Mouse (Mus musculus): ENCODE measurements around the gene Kcnb1.

Gene Kcnb1

DNA sequence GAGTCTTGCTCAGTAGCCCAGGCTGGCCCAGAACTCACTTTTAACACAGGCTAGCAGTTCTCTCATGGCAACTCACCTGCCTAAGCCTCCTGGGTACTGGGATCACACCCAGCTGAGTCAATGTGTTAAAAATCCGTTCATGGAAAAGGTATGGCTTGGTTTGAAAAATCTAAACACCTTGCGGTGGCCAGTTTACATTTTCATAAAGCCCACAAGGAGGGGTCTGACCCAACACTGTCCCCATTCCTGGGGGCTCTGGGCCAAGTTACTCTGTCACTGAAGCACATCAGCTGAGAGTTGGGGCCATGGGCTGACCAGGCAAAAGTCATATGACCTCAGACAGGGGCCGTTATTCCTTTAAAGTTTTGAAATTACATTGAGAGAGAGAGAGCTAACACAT lies 109.6 kb downstream of the Kcnb1 start:
- no peak for DNase-seq (ENCODE audit: extremely low read depth, low read depth)

DNA sequence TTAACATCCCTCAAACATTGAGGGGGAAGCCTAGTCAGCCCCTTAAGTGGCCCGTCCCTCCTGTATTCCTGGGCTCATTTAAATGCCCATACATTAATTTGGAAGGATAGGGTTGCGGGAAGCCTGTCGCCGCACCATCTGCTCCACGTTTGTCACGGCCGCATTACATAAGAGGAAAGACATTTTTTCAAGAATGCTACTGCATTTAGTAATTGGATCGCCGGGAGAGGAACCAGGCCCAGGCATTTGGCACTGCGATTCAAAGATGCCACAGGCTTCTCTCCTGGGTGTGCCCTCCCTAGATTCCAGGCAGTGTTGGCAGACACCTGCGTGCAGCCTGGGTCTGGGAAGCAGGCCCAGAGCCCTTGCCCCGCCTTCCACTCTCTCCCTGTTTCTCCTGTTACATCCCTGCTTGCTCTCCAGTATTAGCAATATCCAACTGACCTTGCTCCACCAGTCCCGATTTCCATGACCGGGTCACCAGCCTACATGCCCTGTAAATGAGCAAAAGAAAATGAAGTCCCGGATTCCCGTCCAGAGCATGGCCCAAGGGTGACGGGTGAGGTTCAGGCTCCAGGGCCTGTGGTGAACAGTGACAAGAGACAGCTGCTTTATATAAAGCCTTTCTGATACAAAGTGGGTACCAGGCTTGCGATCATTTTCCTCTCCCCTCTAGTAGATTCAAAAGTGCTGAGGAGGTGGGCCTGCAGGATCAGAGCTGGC lies 110.3 kb downstream of the Kcnb1 start:
- DNase-seq (ENCODE audit: extremely low read depth, low read depth): no peak

DNA sequence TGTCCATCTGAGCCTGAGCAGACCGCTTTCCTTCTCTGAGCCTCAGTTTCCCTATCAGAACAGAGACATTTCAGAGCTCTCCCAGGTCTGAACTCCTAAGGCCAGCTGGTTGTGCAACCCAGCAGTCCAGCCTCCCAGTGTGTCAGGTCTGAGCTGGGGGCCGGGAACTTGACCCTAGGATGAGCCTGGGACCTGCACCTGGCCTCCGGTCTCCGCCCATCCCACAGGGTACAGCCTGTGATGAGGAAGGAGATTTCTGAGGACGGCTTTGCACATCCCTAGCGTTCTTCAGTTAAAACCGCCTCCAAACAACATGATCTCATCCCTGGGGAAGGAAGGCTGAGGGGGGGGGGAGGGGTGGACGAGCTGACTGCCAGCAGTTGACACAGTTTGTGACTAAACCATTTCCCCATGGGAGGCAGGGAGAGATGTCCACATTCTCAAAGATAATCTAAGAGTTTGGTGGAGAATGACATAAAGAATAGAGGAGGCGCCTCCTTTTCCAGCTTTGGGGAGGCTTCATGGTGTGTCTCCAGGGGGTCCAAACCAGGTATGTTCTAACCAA lies 110.9 kb downstream of the Kcnb1 start:
- no peak for DNase-seq (ENCODE audit: extremely low read depth, low read depth)

- DNase-seq (ENCODE audit: extremely low read depth, low read depth): no peak
Observed at GRCm38 (mm10) chr2:167078486-167078885, 111.5 kb downstream of the Kcnb1 start.

- DNase-seq (ENCODE audit: extremely low read depth, low read depth): no peak
Observed at GRCm38 (mm10) chr2:167077199-167077962, 112.6 kb downstream of the Kcnb1 start.

DNA sequence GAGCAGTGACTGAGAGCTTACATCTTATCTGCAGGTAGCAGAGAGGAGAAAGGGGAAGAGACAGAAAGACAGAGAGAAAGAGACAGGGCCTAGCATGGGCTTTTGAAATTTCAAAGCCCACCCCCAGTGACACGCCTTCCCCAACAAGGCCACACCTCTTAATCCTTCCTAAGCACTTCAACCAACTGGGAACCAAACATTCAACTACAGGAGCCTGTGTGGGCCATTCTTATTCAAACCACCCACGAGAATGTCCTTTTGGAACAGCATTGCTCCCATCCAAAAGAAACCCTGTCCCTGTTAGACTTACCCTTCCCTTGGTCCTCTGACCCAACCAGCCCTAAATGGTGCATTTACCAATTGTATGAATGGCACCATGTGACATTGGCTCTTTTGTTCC lies 113.2 kb downstream of the Kcnb1 start:
- DNase-seq (ENCODE audit: extremely low read depth, low read depth): no peak

- no peak for DNase-seq (ENCODE audit: extremely low read depth, low read depth)
Observed at GRCm38 (mm10) chr2:167076352-167076751, 113.6 kb downstream of the Kcnb1 start.

DNA sequence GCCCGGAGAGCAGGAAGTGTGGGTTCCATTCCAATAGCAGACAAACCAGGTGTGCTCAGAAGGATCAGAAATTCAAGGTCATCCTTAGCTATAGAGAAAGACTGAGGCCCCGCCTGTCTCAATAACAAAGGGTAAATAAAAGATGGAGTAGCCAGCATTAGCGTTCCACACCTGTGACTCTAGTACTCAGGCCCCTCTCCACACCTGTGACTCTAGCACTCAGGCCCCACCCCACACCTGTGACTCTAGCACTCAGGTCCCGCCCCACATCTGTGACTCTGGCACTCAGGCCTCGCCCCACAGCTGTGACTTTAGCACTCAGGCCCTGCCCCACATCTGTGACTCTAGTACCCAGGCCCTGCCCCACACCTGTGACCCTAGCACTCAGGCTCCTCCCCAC lies 115.4 kb downstream of the Kcnb1 start:
- DNase-seq (ENCODE audit: extremely low read depth, low read depth): no peak

DNA sequence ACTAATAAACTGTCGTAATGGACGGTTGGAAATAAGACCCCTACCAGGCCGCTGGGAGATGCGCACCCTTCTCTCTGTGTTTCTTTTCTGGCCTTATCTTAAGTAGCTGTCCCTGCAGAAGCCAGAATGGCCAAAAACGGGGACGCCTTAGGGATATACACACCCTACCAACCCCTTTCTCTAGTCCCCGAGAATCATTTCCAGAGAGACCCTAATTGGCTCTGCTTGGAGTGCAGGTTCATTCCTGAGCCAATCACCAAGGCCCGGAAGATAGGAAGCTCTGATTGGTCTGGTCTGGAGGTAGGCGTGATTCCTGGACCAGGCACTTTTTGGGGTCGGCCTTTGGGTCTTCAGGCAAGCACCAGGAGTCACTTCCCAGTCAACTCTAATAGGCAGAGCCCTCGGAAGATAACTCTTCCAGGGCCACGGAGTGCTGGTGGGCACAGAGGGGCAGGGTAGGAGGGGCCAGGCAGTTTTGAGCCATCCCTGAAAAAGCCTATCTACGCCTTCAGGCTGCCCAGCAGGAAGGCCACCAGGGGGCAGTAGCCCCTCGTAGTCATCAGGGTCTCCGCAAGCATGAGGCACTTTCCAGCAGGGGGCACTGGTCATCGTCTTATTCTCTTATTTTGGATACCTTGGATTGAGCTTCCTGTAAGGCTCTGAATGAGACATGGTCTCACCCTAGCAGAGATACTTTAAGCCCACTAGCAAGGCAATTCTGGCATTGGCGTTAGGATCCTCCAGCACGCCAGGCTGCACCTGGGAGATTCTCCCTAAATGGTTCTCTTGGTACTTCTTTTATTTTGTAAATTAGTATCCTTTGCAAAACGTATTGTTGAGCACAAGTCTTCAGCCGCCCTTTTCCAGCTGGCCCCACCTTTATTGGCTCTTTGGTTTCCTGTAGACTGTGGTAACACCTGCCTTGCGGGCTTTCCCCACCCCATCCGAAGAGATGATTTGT lies 118.0 kb downstream of the Kcnb1 start:
- peak; percentile 97 for DNase-seq (ENCODE audit: extremely low read depth, low read depth)

DNA sequence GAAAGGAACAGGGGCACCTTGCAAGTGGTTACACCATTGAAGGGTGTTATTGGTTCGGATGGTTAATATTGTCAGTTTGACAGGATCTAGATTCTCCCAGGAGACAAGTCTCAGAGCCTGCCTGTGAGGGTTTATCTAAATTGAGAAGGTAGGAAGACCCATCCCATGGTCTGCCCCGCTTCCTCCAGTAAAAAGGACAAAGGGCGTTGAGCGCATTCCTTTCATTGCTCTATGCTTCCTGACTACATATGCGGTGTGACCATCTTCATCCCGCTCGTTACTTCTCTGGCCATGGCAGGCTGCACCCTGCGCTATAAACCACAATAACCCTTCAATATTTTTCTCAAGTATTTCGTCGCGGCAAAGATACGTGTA lies 118.7 kb downstream of the Kcnb1 start:
- no peak for DNase-seq (ENCODE audit: extremely low read depth, low read depth)

DNA sequence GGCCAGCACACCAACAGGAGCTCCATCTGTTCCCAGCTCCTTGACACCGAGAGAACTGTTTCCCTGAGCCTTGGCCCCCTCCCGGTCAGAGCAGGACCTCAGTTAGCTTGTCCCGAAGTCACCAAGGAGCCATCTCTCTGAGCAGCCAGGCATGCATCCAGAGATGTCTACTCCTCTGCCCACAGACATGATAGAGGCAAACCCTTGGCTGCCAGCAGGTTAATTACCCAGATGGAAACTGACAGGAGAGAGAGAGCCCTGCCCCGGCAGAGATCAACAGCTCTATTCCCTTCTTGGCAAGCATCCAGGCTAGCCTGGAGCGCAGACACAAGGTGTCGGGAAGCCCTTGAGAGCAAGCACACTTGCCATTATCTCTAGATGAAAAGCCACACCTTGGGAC lies 119.6 kb downstream of the Kcnb1 start:
- no peak for DNase-seq (ENCODE audit: extremely low read depth, low read depth)

- peak; percentile 62 for DNase-seq (ENCODE audit: extremely low read depth, low read depth)
Observed at GRCm38 (mm10) chr2:167067575-167067974, 122.4 kb downstream of the Kcnb1 start.

GRCm38 (mm10) chr2:167066528-167067516 lies 123.1 kb downstream of the Kcnb1 start:
- peak; percentile 68 for DNase-seq (ENCODE audit: extremely low read depth, low read depth)

- no peak for DNase-seq (ENCODE audit: extremely low read depth, low read depth)
Observed at GRCm38 (mm10) chr2:167066031-167066430, 123.9 kb downstream of the Kcnb1 start.

DNA sequence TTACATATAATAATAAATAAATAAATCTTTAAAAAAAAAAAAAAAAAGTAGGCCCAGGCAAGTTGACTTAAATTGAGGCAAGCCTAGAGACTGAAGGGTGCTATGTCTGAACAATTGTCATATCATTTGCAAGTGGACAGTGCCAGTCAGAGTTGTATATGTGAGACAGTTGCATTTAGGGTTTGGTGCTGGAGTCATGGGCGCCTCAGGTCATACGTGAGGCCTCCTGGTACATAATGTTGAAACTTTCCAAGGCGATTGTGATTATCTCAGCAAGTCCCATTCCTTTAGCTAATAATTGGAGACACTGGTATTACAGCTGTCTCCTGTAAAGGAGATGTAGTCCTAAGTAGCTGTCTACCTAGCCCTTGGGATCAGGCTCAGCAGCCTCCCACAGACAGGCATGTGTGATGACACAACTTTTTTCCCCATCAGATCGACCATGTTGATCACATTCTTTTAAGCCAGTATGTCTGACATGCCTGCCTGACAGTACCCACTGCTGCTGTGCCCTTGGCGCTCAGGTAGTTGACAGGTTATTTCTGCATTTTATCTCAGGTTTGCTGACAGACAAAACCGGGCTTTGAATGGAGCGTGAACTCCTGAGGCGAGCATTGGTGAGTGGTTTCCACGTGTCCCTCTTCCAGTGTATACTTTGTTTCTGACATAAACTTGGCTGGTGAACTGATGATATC lies 125.2 kb downstream of the Kcnb1 start:
- no peak for DNase-seq (ENCODE audit: extremely low read depth, low read depth)

DNA sequence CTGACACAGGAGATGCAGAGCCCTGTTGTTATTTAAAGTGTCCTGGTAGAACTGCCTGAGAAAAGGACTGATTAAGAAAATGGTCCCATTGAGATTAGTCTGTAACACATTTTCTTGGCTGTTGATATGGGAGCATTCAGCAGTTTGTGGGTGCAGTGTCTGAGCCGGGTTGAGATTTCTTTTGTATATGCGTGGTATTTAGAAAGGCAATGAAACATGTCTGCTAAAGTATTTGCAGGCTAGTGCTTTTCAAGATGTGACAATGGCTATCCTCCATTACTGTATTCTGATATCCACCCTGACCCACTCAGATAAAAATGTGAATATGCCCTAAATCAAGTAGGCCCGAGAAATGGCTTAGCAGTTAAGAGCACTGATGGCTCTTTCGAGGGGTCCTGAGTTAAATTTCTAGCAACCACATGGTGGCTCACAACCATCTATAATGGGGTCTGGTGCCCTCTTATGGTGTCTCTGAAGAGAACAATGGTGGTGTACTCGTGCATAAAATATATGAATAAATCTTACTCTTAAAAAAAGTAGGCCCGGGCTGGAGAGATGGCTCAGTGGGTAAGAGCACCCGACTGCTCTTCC lies 126.0 kb downstream of the Kcnb1 start:
- no peak for DNase-seq (ENCODE audit: extremely low read depth, low read depth)

DNA sequence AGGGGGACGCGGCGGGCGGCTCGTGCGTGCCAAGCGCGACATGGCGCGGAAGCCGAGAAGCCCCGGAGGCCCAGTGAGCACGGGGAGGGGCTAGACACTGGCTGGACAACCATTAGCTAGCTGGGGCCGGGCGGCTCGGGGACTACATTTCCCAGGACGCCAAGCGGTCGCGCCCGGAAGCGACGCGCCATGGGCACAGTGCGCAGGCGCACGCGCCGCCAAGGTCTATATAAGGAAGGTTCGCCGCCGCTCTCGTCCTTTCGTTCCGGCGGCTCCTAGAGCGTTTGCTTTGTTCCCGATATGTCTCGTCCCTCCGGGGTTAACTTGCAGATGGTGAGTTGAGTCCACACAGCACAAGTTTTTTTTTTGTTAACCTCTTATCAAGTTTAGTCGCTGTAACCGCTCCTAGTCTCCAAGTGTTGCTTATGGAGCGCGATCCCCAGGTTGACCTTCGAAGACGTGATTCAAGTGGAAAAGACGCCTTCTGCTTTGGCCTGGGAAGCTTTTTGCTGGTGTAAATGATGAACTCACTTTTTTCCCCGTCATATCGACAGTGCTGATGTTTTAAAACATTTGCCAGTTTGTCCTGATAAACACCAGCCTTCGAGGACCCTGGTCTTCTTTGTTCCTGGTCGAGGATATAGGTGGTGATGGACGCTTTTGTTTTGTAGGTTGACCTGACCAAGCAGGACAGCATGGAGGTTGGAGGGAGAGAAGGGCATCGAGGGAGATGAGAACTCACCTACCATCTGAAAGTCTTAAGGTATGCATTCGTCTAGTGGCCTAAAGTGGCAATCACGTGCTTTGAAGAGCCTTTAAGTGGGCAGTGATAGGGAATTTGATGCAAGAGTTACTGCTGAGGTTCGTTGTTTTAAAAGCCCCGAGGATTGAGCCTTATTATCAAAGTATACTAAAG lies 126.7 kb downstream of the Kcnb1 start, which contains the start of gene Znfx1:
Znfx1 (minus strand) TSS at position 51 of the 916 bp plus-strand sequence.
- DNase-seq (ENCODE audit: extremely low read depth, low read depth): peak; percentile 75

DNA sequence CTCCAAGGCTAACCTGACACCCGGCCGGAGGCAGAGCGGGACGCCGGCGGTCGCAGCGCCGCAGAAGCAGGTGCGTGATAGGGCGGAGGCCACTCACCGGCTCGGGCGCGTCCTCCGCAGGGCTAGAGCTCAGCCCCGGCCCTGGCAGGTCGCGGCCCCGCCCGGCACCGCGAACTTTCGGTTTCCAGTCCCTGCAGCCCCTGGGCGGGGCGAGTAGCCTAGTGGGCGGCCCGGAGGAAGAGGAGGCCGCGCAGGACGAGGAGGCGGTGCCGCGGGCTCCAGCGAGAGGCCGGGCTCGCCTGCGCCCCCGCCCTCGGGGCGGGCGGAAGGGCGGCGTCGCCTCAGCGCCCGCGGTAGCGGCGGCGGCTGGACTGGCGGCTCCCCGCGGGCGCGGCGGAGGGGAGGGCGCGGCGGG lies 127.5 kb downstream of the Kcnb1 start:
- DNase-seq (ENCODE audit: extremely low read depth, low read depth): no peak
